Mouse (Mus musculus) liver, embryonic 14.5 days (tissue): ENCODE data around the gene Piezo1. TPM values are rescaled to one million over a fixed set of nuclear protein-coding genes. Genes with fewer than 3 reads are reported as not detected.

Source experiments
- ATAC-seq: fragments of 200-750 bp; cut with Nextera tagmentation; 2 replicates; pipeline ENCODE4 v1.8.0; 2017; ENCODE audit warnings: moderate number of reproducible peaks, mild to moderate bottlenecking, moderate library complexity; ENCODE audit not compliant: insufficient read depth
- DNase-seq, 3 experiments: peaks; one replicate each; pipeline ENCODE4 v3.0.0-alpha.2; 2012 to 2013; ENCODE audit warnings: low read depth in 3 of 3, low spot score in 3 of 3
- H3K27ac ChIP-seq: fragments of 300-500 bp; sonication (generic); 2 replicates; pipeline ENCODE4 v1.5.1; 2014; ENCODE audit warnings: moderate library complexity, mild to moderate bottlenecking, control low read depth, inconsistent platforms
- H3K27me3 ChIP-seq: fragments of 300-500 bp; sonication (generic); 2 replicates; pipeline ENCODE4 v1.6.1; 2014; ENCODE audit warnings: mild to moderate bottlenecking, low read length, moderate library complexity; ENCODE audit not compliant: control insufficient read depth, insufficient read depth
- H3K36me3 ChIP-seq: fragments of 300-500 bp; sonication (generic); replicated peaks from 2 replicates; pipeline ENCODE4 v1.6.1; 2014; ENCODE audit warnings: low read depth; ENCODE audit not compliant: control insufficient read depth, insufficient read depth
- H3K4me1 ChIP-seq, 2 experiments: fragments of 200-500 bp in 1 of 2; fragments of 300-500 bp in 1 of 2; sonication (generic) in 1 of 2; replicated peaks; 2 replicates each; pipeline ENCODE4 v1.6.1; 2012 to 2014; ENCODE audit warnings: antibody characterized with exemption in 1 of 2, inconsistent platforms in 1 of 2, low read length in 1 of 2; ENCODE audit not compliant: control insufficient read depth in 2 of 2, insufficient read depth in 2 of 2
- H3K4me2 ChIP-seq: fragments of 300-500 bp; sonication (generic); 2 replicates; pipeline ENCODE4 v1.6.1; 2014; ENCODE audit warnings: low read depth, mild to moderate bottlenecking, control low read depth, moderate library complexity
- H3K4me3 ChIP-seq, 2 experiments: fragments of 200-500 bp in 1 of 2; fragments of 300-500 bp in 1 of 2; sonication (generic) in 1 of 2; 2 replicates each; pipeline ENCODE4 v1.5.1; 2012 to 2014; ENCODE audit warnings: low read depth in 2 of 2, low read length in 2 of 2, mild to moderate bottlenecking in 2 of 2, control low read depth in 1 of 2, inconsistent platforms in 1 of 2, moderate library complexity in 1 of 2; ENCODE audit not compliant: insufficient read depth in 1 of 2
- H3K9ac ChIP-seq: fragments of 300-500 bp; sonication (generic); replicated peaks from 2 replicates; pipeline ENCODE4 v1.6.1; 2014; ENCODE audit warnings: mild to moderate bottlenecking, control low read depth, moderate library complexity
- H3K9me3 ChIP-seq: fragments of 300-500 bp; sonication (generic); 2 replicates; pipeline ENCODE4 v1.6.1; 2016; ENCODE audit warnings: low read length, mixed read lengths; ENCODE audit not compliant: control insufficient read depth
- CTCF ChIP-seq: IDR thresholded peaks from 2 replicates; pipeline ENCODE4 v1.5.1; 2016; ENCODE audit warnings: antibody characterized with exemption, low read depth, control low read depth
- EP300 ChIP-seq: IDR thresholded peaks from 2 replicates; pipeline ENCODE4 v1.6.1; 2016; ENCODE audit warnings: antibody characterized with exemption, low read depth
- WGBS: fragments of 180-500 bp; shearing (Covaris S2); extraction: QIAGEN DNeasy Blood & Tissue Kit; methylation state at CpG from one replicate; pipeline ENCODE4 v1.1.7; 2014; ENCODE audit not compliant: insufficient replicate concordance; 5-methylcytosine and 5-hydroxymethylcytosine counted together
- polyA plus RNA-seq, 2 experiments: library from polyadenylated mRNA; depleted of rRNA in 1 of 2; stranded (reverse) in 1 of 2; unstranded in 1 of 2; fragments of >200 nt; fragmentation: Nextera tagmentation in 1 of 2; extraction: Ambion mirVana in 1 of 2; gene quantifications; 2 replicates each; pipeline versions ENCODE4 v1.2.1 to v1.2.3; 2012 to 2014

Piezo1 gene
- polyA plus RNA-seq, 2 experiments: 12.6 to 60.9 TPM

DNA sequence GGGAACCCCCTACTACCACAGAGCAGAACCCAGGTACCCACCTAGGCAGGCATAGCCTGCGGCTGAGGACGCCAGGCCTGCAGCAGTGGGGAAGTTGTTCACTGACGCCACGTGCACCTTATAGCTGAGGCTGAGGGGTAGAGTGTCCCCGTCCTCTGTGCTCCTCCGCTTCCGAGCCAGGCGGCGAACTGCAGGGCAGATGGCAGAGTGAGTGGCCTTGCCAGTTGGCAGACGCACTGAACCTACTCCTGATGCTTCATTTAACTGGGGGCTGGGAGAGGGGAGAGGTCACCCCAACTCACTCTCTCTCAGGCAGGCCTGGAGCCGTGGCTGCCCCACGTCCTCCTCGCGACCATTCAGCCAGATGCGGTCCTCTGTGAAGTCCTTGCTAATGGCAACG is 111.8 kb downstream of the Piezo1 start:
- WGBS: 90% methylated on average over 16 of the region's 16 CpGs
- no peak overlapping the region for H3K9ac ChIP-seq
- no peak overlapping the region for H3K27ac ChIP-seq
- no peaks in the 10 kb centered on the region for H3K36me3 ChIP-seq
- H3K4me3 ChIP-seq: no peak overlapping the region
- H3K9me3 ChIP-seq: no peaks in the 10 kb centered on the region
- TF ChIP-seq EP300 (no peak), CTCF (no peak)
- H3K4me1 ChIP-seq: peaks cover 1 to 10% of the 10 kb centered on the region in 2 experiments; a peak in 3 of 4 replicates
- DNase-seq (no peak), ATAC-seq (no peak)
- no peak overlapping the region for H3K4me2 ChIP-seq
- H3K27me3 ChIP-seq: no peaks in the 10 kb centered on the region

DNA sequence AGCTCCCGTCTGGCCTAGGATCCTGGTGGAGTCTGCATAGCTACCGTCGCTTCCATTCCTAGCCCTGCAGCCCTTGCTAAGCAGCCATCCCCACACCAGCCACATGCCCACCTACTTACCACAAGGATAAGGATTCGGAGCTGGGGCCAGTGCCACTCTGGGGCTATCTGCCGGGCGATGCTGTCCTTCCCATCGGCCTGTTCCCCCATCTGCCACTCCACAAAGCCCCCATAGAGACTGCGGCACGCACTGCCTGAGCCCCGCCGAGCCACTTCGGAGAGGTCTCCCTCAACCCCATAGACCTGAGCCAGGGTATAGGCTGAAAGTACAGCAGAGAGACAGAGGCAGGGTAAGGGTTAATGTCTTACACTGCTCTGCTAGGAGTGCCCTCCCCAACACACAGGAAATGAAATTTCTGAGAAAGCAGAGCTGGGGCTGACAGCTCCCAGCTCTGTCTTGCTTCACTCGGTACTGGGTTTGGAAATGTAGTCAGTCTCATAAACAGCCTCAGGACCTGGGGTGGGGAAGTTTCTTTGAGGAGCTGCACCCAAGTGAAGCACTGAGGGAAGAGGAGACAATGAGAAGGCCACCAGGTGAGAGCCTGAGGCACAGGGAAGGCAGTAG is 113.3 kb downstream of the Piezo1 start:
- DNase-seq: no peak
- no peaks in the 10 kb centered on the region for H3K36me3 ChIP-seq
- no peak for ATAC-seq
- H3K27ac ChIP-seq: no peak overlapping the region
- 75% methylated on average over 13 of the region's 13 CpGs for WGBS
- H3K9me3 ChIP-seq: no peaks in the 10 kb centered on the region
- no peak overlapping the region for H3K4me2 ChIP-seq
- no peak overlapping the region for H3K9ac ChIP-seq
- no peak overlapping the region for H3K4me3 ChIP-seq
- no peaks in the 10 kb centered on the region for H3K27me3 ChIP-seq
- TF ChIP-seq EP300: no peak
- TF ChIP-seq CTCF: no peak
- peaks cover 3 to 11% of the 10 kb centered on the region in 2 experiments for H3K4me1 ChIP-seq

DNA sequence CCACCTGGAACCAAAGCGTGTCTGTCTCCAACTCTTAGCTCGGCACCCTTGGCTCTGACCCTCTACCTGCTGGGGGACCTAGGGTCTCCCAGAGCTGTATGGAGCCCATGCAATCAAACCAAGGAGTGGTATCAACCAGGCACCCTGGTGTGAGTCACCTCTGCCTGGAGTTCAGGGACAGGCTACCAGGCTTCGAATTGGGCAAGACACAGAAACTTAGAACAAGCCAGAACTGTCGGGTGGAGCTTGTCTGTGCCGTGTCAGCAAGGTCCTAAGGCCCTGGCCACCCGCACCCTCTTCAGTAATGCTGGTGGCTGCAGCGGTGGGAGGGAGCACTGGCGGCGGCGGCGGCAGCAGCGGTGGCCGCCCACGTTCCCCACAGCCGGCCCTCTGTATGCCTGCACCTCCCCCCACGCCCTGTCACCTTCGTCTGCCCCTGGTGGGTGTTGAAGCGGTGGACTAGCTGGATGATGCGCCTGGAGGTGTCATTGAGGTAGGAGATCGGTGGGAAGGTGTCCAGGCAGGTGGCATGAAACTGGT is 114.5 kb downstream of the Piezo1 start:
- H3K9me3 ChIP-seq: no peaks in the 10 kb centered on the region
- H3K4me1 ChIP-seq: peaks cover 3 to 11% of the 10 kb centered on the region in 2 experiments
- H3K9ac ChIP-seq: no peak overlapping the region
- ATAC-seq: no peak
- TF ChIP-seq CTCF (no peak), EP300 (no peak)
- WGBS: 69% methylated on average over 20 of the region's 20 CpGs
- no peak for DNase-seq
- H3K36me3 ChIP-seq: no peaks in the 10 kb centered on the region
- H3K4me3 ChIP-seq: no peak overlapping the region
- H3K4me2 ChIP-seq: no peak overlapping the region
- H3K27me3 ChIP-seq: no peaks in the 10 kb centered on the region
- no peak overlapping the region for H3K27ac ChIP-seq

DNA sequence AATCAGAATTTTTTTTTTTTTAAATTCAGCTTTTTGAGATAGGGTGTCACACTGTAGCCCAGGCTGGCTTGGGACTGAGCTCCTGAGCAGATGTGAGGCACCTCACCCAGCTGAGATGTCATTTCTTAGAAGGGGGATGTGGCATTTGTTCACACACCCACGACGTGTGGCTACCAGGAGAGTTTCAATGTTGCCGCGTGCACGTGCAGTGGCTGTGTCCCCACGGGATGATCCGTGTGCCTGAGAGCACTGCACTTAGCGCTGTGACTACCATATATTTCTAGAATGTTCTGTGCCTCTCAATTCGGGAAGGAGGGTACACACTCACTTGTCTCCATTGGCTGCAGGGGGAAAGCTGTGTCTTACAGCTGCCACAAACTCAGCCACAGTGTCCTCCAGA is 115.0 kb downstream of the Piezo1 start:
- WGBS: 85% methylated on average over 9 of the region's 9 CpGs

DNA sequence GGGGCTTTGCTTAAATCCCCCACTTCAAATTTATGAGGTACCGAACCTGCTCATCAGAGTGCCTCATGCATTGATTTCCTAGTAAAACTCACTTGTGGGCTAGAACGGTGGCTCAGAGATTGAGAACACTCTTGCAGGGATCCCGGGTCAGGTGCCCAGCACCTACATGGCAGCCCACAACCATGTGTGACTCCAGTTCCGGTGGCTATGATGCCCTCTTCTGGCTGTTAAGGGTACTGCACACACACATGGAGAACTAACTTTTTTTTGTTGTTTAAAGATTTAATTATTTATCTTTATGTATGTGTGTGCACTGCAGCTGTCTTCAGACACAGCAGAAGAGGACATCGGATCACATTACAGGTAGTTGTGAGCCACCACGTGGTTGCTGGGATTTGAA is 115.8 kb downstream of the Piezo1 start:
- ATAC-seq (no peak), DNase-seq (no peak)
- Histone ChIP-seq H3K4me3 (no peak overlapping the region), H3K27me3 (no peaks in the 10 kb centered on the region), H3K9ac (no peak overlapping the region), H3K9me3 (no peaks in the 10 kb centered on the region), H3K4me1 (peaks cover 3 to 19% of the 10 kb centered on the region in 2 experiments), H3K4me2 (no peak overlapping the region), H3K27ac (no peak overlapping the region), H3K36me3 (no peaks in the 10 kb centered on the region)
- WGBS: 80% methylated on average over 6 of the region's 6 CpGs
- TF ChIP-seq CTCF (peak; percentile 73), EP300 (no peak)

More for the DNA sequence above, 115.0 kb downstream of the Piezo1 start:
- no peak overlapping the region for H3K4me2 ChIP-seq
- no peak for ATAC-seq
- H3K36me3 ChIP-seq: no peaks in the 10 kb centered on the region
- H3K27ac ChIP-seq: no peak overlapping the region
- TF ChIP-seq CTCF (no peak), EP300 (no peak)
- H3K4me3 ChIP-seq: no peak overlapping the region
- no peak overlapping the region for H3K9ac ChIP-seq
- no peaks in the 10 kb centered on the region for H3K9me3 ChIP-seq
- H3K27me3 ChIP-seq: no peaks in the 10 kb centered on the region
- peaks cover 3 to 15% of the 10 kb centered on the region in 2 experiments for H3K4me1 ChIP-seq
- no peak for DNase-seq
